Mouse (Mus musculus) kidney, embryonic 14.5 days (tissue): ENCODE results near the gene Dvl3. TPM values are rescaled to one million over a fixed set of nuclear protein-coding genes. Genes with fewer than 3 reads are reported as not detected.

ENCODE experiments used
- ATAC-seq: fragments of 200-750 bp; cut with Nextera tagmentation; 2 replicates; pipeline ENCODE4 v1.8.0; 2017; ENCODE audit warnings: moderate number of reproducible peaks, mild to moderate bottlenecking, moderate TSS enrichment, moderate library complexity; ENCODE audit not compliant: low FRiP score, low TSS enrichment
- H3K27ac ChIP-seq: fragments of 300-500 bp; sonication (generic); 2 replicates; pipeline ENCODE4 v1.5.1; 2014; ENCODE audit warnings: low read depth, mild to moderate bottlenecking, low read length, moderate library complexity, mixed read lengths
- H3K27me3 ChIP-seq: fragments of 300-500 bp; sonication (generic); 2 replicates; pipeline ENCODE4 v1.6.1; 2014; ENCODE audit warnings: mild to moderate bottlenecking, low read length; ENCODE audit not compliant: control insufficient read depth, insufficient read depth
- H3K36me3 ChIP-seq: fragments of 300-500 bp; sonication (generic); 2 replicates; pipeline ENCODE4 v1.6.1; 2014; ENCODE audit warnings: low read length, mixed read lengths; ENCODE audit not compliant: control insufficient read depth, insufficient read depth
- H3K4me1 ChIP-seq: fragments of 300-500 bp; sonication (generic); 2 replicates; pipeline ENCODE4 v1.6.1; 2014; ENCODE audit warnings: low read length, mixed read lengths; ENCODE audit not compliant: control insufficient read depth, insufficient read depth
- H3K4me2 ChIP-seq: fragments of 300-500 bp; sonication (generic); replicated peaks from 2 replicates; pipeline ENCODE4 v1.6.1; 2014; ENCODE audit warnings: low read depth, mild to moderate bottlenecking, low read length
- H3K4me3 ChIP-seq: fragments of 300-500 bp; sonication (generic); 2 replicates; pipeline ENCODE4 v1.5.1; 2014; ENCODE audit warnings: mild to moderate bottlenecking, low read length
- H3K9ac ChIP-seq: fragments of 300-500 bp; sonication (generic); 2 replicates; pipeline ENCODE4 v1.6.1; 2014; ENCODE audit warnings: low read depth, mild to moderate bottlenecking, low read length, moderate library complexity
- H3K9me3 ChIP-seq: fragments of 300-500 bp; sonication (generic); 2 replicates; pipeline ENCODE4 v1.6.1; 2016; ENCODE audit warnings: low read length; ENCODE audit not compliant: control insufficient read depth
- WGBS: fragments of 180-500 bp; shearing (Covaris S2); extraction: QIAGEN DNeasy Blood & Tissue Kit; methylation state at CpG from one replicate; pipeline ENCODE4 v1.1.7; 2014; 5-methylcytosine and 5-hydroxymethylcytosine counted together
- polyA plus RNA-seq: library from polyadenylated mRNA; unstranded; fragments of >200 nt; fragmentation: Nextera tagmentation; extraction: Ambion mirVana; gene quantifications from 2 replicates; pipeline ENCODE4 v1.2.1, GENCODE M21; 2014

The Dvl3 gene
- polyA plus RNA-seq, 1 experiment from 2014 or later: 30.5 TPM

GRCm38 (mm10) chr16:20509349-20509748 is 7.4 kb upstream of the Dvl3 start:
- no peak overlapping the region for H3K9ac ChIP-seq
- no peaks in the 10 kb centered on the region for H3K4me1 ChIP-seq
- no peaks in the 10 kb centered on the region for H3K27me3 ChIP-seq
- H3K9me3 ChIP-seq: no peaks in the 10 kb centered on the region
- no peak overlapping the region for H3K4me3 ChIP-seq
- 0 out of 2 replicates have a peak, but pooled peaks have one; percentile 41 for ATAC-seq
- 81% methylated on average over 3 of the region's 3 CpGs for WGBS
- peaks cover 71% of the 10 kb centered on the region for H3K36me3 ChIP-seq
- H3K4me2 ChIP-seq: no peak overlapping the region
- H3K27ac ChIP-seq: no peak overlapping the region

GRCm38 (mm10) chr16:20511277-20511847 is 5.4 kb upstream of the Dvl3 start:
- Histone ChIP-seq H3K36me3 (peaks cover 51% of the 10 kb centered on the region), H3K4me1 (no peaks in the 10 kb centered on the region), H3K27me3 (no peaks in the 10 kb centered on the region), H3K4me2 (no peak overlapping the region), H3K9ac (no peak overlapping the region), H3K4me3 (no peak overlapping the region), H3K27ac (no peak overlapping the region), H3K9me3 (no peaks in the 10 kb centered on the region)
- WGBS: 86% methylated on average over 7 of the region's 7 CpGs
- no peak for ATAC-seq

- Histone ChIP-seq H3K4me2 (peak overlapping the region; percentile 58), H3K27ac (peak overlapping the region; percentile 39; the same call in 1 of the 2 replicates), H3K4me1 (peaks cover 9% of the 10 kb centered on the region), H3K9ac (peak overlapping the region; percentile 96), H3K4me3 (peak overlapping the region; percentile 83), H3K36me3 (peaks cover 19% of the 10 kb centered on the region), H3K27me3 (no peaks in the 10 kb centered on the region), H3K9me3 (no peaks in the 10 kb centered on the region)
- no peak for ATAC-seq
Observed at GRCm38 (mm10) chr16:20516032-20516431, 750 bp upstream of the Dvl3 start.

GRCm38 (mm10) chr16:20517216-20517615 is 434 bp downstream of the Dvl3 start:
- H3K9ac ChIP-seq: peak overlapping the region; percentile 96
- H3K27ac ChIP-seq: peak overlapping the region; percentile 90
- no peaks in the 10 kb centered on the region for H3K9me3 ChIP-seq
- H3K36me3 ChIP-seq: peaks cover 18% of the 10 kb centered on the region; the same call in 1 of the 2 replicates
- under 1% methylated on average over 26 of the region's 26 CpGs for WGBS
- ATAC-seq: peak; percentile 26
- peak overlapping the region; percentile 77 for H3K4me2 ChIP-seq
- H3K4me1 ChIP-seq: peaks cover 9% of the 10 kb centered on the region
- peak overlapping the region; percentile 83 for H3K4me3 ChIP-seq
- H3K27me3 ChIP-seq: no peaks in the 10 kb centered on the region

- Histone ChIP-seq H3K27ac (peak overlapping the region; percentile 90), H3K27me3 (no peaks in the 10 kb centered on the region)
Observed at GRCm38 (mm10) chr16:20517701-20518374, 1.1 kb downstream of the Dvl3 start.

GRCm38 (mm10) chr16:20523886-20524285 is 7.1 kb downstream of the Dvl3 start:
- peaks cover under 1% of the 10 kb centered on the region; the same call in 1 of the 2 replicates for H3K4me1 ChIP-seq
- no peaks in the 10 kb centered on the region for H3K9me3 ChIP-seq
- 88% methylated on average over 10 of the region's 10 CpGs for WGBS
- H3K27ac ChIP-seq: no peak overlapping the region
- peaks cover 78% of the 10 kb centered on the region for H3K36me3 ChIP-seq
- no peak overlapping the region for H3K4me2 ChIP-seq
- ATAC-seq: no peak; the same call in 1 of the 2 replicates
- H3K9ac ChIP-seq: no peak overlapping the region
- H3K27me3 ChIP-seq: no peaks in the 10 kb centered on the region
- no peak overlapping the region for H3K4me3 ChIP-seq

More at GRCm38 (mm10) chr16:20517701-20518374, 1.1 kb downstream of the Dvl3 start:
- H3K9ac ChIP-seq: peak overlapping the region; percentile 96
- H3K4me1 ChIP-seq: peaks cover 9% of the 10 kb centered on the region
- peaks cover 19% of the 10 kb centered on the region; the same call in 1 of the 2 replicates for H3K36me3 ChIP-seq
- ATAC-seq: peak; percentile 38
- H3K4me2 ChIP-seq: peak overlapping the region; percentile 77
- 0% methylated on average over 6 of the region's 6 CpGs for WGBS
- no peaks in the 10 kb centered on the region for H3K9me3 ChIP-seq
- peak overlapping the region; percentile 83 for H3K4me3 ChIP-seq

GRCm38 (mm10) chr16:20528779-20529178 is 12.0 kb downstream of the Dvl3 start:
- no peak overlapping the region for H3K4me2 ChIP-seq
- no peak overlapping the region for H3K4me3 ChIP-seq
- WGBS: 97% methylated on average over 5 of the region's 5 CpGs
- ATAC-seq: no peak
- peaks cover 90% of the 10 kb centered on the region for H3K36me3 ChIP-seq
- no peaks in the 10 kb centered on the region for H3K4me1 ChIP-seq
- no peaks in the 10 kb centered on the region for H3K9me3 ChIP-seq
- H3K27ac ChIP-seq: no peak overlapping the region
- no peak overlapping the region for H3K9ac ChIP-seq
- H3K27me3 ChIP-seq: no peaks in the 10 kb centered on the region

GRCm38 (mm10) chr16:20529375-20529774 is 12.6 kb downstream of the Dvl3 start:
- Histone ChIP-seq H3K9ac (no peak overlapping the region), H3K4me3 (no peak overlapping the region), H3K4me1 (no peaks in the 10 kb centered on the region), H3K36me3 (peaks cover 84% of the 10 kb centered on the region), H3K9me3 (no peaks in the 10 kb centered on the region), H3K27me3 (no peaks in the 10 kb centered on the region), H3K27ac (no peak overlapping the region), H3K4me2 (no peak overlapping the region)
- 75% methylated on average over 1 of the region's 1 CpGs for WGBS
- ATAC-seq: no peak

GRCm38 (mm10) chr16:20530941-20531340 is 14.2 kb downstream of the Dvl3 start:
- 97% methylated on average over 20 of the region's 20 CpGs for WGBS
- peaks cover 70% of the 10 kb centered on the region for H3K36me3 ChIP-seq
- no peak overlapping the region for H3K9ac ChIP-seq
- H3K9me3 ChIP-seq: no peaks in the 10 kb centered on the region
- no peak for ATAC-seq
- no peak overlapping the region for H3K4me3 ChIP-seq
- no peaks in the 10 kb centered on the region for H3K27me3 ChIP-seq
- H3K4me2 ChIP-seq: no peak overlapping the region
- H3K27ac ChIP-seq: no peak overlapping the region
- H3K4me1 ChIP-seq: no peaks in the 10 kb centered on the region
